Mouse (Mus musculus) spleen, adult 10 weeks (tissue): ENCODE results near the gene Gm6034. TPM values are rescaled to one million over a fixed set of nuclear protein-coding genes. Genes with fewer than 3 reads are reported as not detected.

ENCODE experiments used
- polyA plus RNA-seq: library from polyadenylated mRNA; stranded (reverse); fragments of 350-450 nt; fragmentation: Illumina TruSeq; extraction: RNeasy Lipid Tissue Mini Kit (QIAGEN cat#74804); gene quantifications from one replicate; pipeline ENCODE4 v1.2.3, GENCODE M21; 2015; ENCODE audit warnings: low replicate concordance; ENCODE audit not compliant: insufficient read depth

Gene Gm6034
- 0.25 TPM for polyA plus RNA-seq

GRCm38 (mm10) chr17:36042610-36043169 is at the start of gene Gm6034, which contains the start of gene H2-T22:
Gm6034 (plus strand) TSS chr17:36042961.
H2-T22 (minus strand) TSS chr17:36042747.

GRCm38 (mm10) chr17:36020191-36021073 is 22.3 kb upstream of the Gm6034 start, which contains the start of gene H2-T24:
H2-T24 (minus strand) TSS chr17:36020560.

GRCm38 (mm10) chr17:36032351-36032875 is 10.3 kb upstream of the Gm6034 start, which contains the start of gene H2-T23:
H2-T23 (minus strand) TSS chr17:36032855.

GRCm38 (mm10) chr17:36058362-36058761 is 15.6 kb downstream of the Gm6034 start, which contains the start of gene Gm11127:
Gm11127 (minus strand) TSS chr17:36058371.

Other genes starting within 250 kb of the Gm6034 start
- gene Ier3, start 221.3 kb upstream of the Gm6034 start, polyA plus RNA-seq, result 3.4 TPM
- gene Flot1, start 219.7 kb upstream of the Gm6034 start, polyA plus RNA-seq, result 27.5 TPM
- 222 TPM for gene Tubb5, start 204.7 kb upstream of the Gm6034 start, polyA plus RNA-seq
- gene Mdc1, start 201.4 kb upstream of the Gm6034 start, polyA plus RNA-seq, result 59.7 TPM
- gene Nrm, start 181.6 kb upstream of the Gm6034 start, polyA plus RNA-seq, result 43.1 TPM
- 139 TPM for gene Ppp1r18, start 177.4 kb upstream of the Gm6034 start, polyA plus RNA-seq
- gene Dhx16, start 163.1 kb upstream of the Gm6034 start, polyA plus RNA-seq, result 124 TPM
- gene 2310061I04Rik, start 145.5 kb upstream of the Gm6034 start, polyA plus RNA-seq, result 29.9 TPM
- gene Atat1, start 132.9 kb upstream of the Gm6034 start, polyA plus RNA-seq, result 15.8 TPM
- gene Mrps18b, start 126.6 kb upstream of the Gm6034 start, polyA plus RNA-seq, result 63.0 TPM
- gene Ppp1r10, start 126.5 kb upstream of the Gm6034 start, polyA plus RNA-seq, result 32.2 TPM
- 133 TPM for gene Abcf1, start 73.2 kb upstream of the Gm6034 start, polyA plus RNA-seq
- 19.0 TPM for gene Gnl1, start 63.1 kb upstream of the Gm6034 start, polyA plus RNA-seq
- 29.2 TPM for gene Prr3, start 62.7 kb upstream of the Gm6034 start, polyA plus RNA-seq
- 80.5 TPM for gene H2-T24, start 22.4 kb upstream of the Gm6034 start, polyA plus RNA-seq
- 186 TPM for gene H2-T23, start 10.1 kb upstream of the Gm6034 start, polyA plus RNA-seq
- 124 TPM for gene H2-T22, start 214 bp upstream of the Gm6034 start, polyA plus RNA-seq
- not detected for gene Gm11127, start 15.4 kb downstream of the Gm6034 start, polyA plus RNA-seq
- gene Gm19684, start 78.7 kb downstream of the Gm6034 start, polyA plus RNA-seq, result 1.1 TPM
- gene Gm7030, start 86.5 kb downstream of the Gm6034 start, polyA plus RNA-seq, result not detected
- gene Gm8909, start 125.6 kb downstream of the Gm6034 start, polyA plus RNA-seq, result not detected
- not detected for gene H2-T3, start 147.3 kb downstream of the Gm6034 start, polyA plus RNA-seq
- 25.3 TPM for gene Rpp21, start 215.1 kb downstream of the Gm6034 start, polyA plus RNA-seq
- 70.6 TPM for gene Trim39, start 229.3 kb downstream of the Gm6034 start, polyA plus RNA-seq
- not detected for gene H2-M10.2, start 243.5 kb downstream of the Gm6034 start, polyA plus RNA-seq